ENCODE assay signal across 9 mouse cellular contexts in genomic region chr2:112380131-112380530, GRCm38 (mm10). TPM values are rescaled to one million over a fixed set of nuclear protein-coding genes. Genes with fewer than 3 reads are reported as not detected.
DNase-seq lines count a peak whose midpoint lies in the region; ATAC-seq lines count a peak whose summit lies in the region.
"Had no signal": no experiment of that assay in that cellular context is flagged by ENCODE, and none has a peak within 500 bp of the region (broad histone marks: within the 10 kb centered on the region; RNA-seq: fewer than 3 reads in every experiment).

No protein-coding gene starts in this region.

- no peaks in the 10 kb centered on the region for H3K9me3 ChIP-seq in forebrain, embryonic 11.5 days (ENCODE audit: control insufficient read depth, low read length)
- no peaks in the 10 kb centered on the region for H3K9me3 ChIP-seq in liver, embryonic 11.5 days (ENCODE audit: control insufficient read depth, low read length)

- peak; percentile 7 for DNase-seq in embryo, embryonic 10.5 days (ENCODE audit: low spot score)
- DNase-seq in embryo, embryonic 11 days: no peak
- peak; percentile 36 for DNase-seq in 3T3-L1 (ENCODE audit: low read depth, low spot score)
- no peak for DNase-seq in forebrain, embryonic 11.5 days (ENCODE audit: low spot score)
- no peak for DNase-seq in liver, embryonic 11.5 days (ENCODE audit: low spot score)
- no peak for DNase-seq in cerebellum, adult 9-11 months
- DNase-seq in yolk sac, embryonic 10.5 days (ENCODE audit: low spot score): no peak
- DNase-seq in spleen, postnatal 4 days (ENCODE audit: low spot score in 2 of 2): no peak
- DNase-seq: cerebellum, postnatal 25 days had no signal

- no peak for ATAC-seq in forebrain, embryonic 11.5 days (replicated peaks; ENCODE audit: low FRiP score)
- ATAC-seq in liver, embryonic 11.5 days (replicated peaks; ENCODE audit: low FRiP score): no peak

- WGBS in forebrain, embryonic 11.5 days: 56% methylated on average over 8 of the region's 8 CpGs
- WGBS in liver, embryonic 11.5 days: 40% methylated on average over 8 of the region's 8 CpGs

- H3K4me2 ChIP-seq in forebrain, embryonic 11.5 days (ENCODE audit: low read depth, low read length, severe bottlenecking): peak overlapping the region; percentile 50
- peak overlapping the region; percentile 77 for H3K4me2 ChIP-seq in liver, embryonic 11.5 days

- no peaks in the 10 kb centered on the region for H3K27me3 ChIP-seq in forebrain, embryonic 11.5 days (ENCODE audit: control insufficient read depth, insufficient read depth, low read length)
- H3K27me3 ChIP-seq in liver, embryonic 11.5 days (replicated peaks; ENCODE audit: control insufficient read depth, insufficient read depth, low read length): no peaks in the 10 kb centered on the region

- peak overlapping the region; percentile 94 for H3K9ac ChIP-seq in forebrain, embryonic 11.5 days (ENCODE audit: low read length)
- peak overlapping the region; percentile 85 for H3K9ac ChIP-seq in liver, embryonic 11.5 days (ENCODE audit: low read depth, low read length)

- H3K4me1 ChIP-seq in forebrain, embryonic 11.5 days (replicated peaks; ENCODE audit: control insufficient read depth, insufficient read depth, low read length): no peaks in the 10 kb centered on the region; the same call in 1 of the 2 replicates
- peaks cover 6% of the 10 kb centered on the region; the same call in 1 of the 2 replicates for H3K4me1 ChIP-seq in liver, embryonic 11.5 days (replicated peaks; ENCODE audit: control insufficient read depth, insufficient read depth, low read length)

- H3K27ac ChIP-seq in forebrain, embryonic 11.5 days (ENCODE audit: low read depth, low read length): no peak overlapping the region
- H3K27ac ChIP-seq in liver, embryonic 11.5 days (ENCODE audit: low read depth, low read length): no peak overlapping the region; the same call in 1 of the 2 replicates

- peak overlapping the region; percentile 93 for H3K4me3 ChIP-seq in forebrain, embryonic 11.5 days (ENCODE audit: low read depth, low read length)
- peak overlapping the region; percentile 85 for H3K4me3 ChIP-seq in liver, embryonic 11.5 days (ENCODE audit: low read depth, low read length)

- H3K36me3 ChIP-seq in forebrain, embryonic 11.5 days (ENCODE audit: control insufficient read depth, insufficient read depth, low read length): no peaks in the 10 kb centered on the region
- no peaks in the 10 kb centered on the region for H3K36me3 ChIP-seq in liver, embryonic 11.5 days (ENCODE audit: control insufficient read depth, insufficient read depth, low read length)

RNA-seq across cellular contexts. Expression of gene Katnbl1, which starts 1.1 kb away (rescaled TPM):
- polyA plus RNA-seq in forebrain, embryonic 11.5 days (2014; fragmentation: Nextera tagmentation; extraction: Ambion mirVana): 49.8 and 53.6 TPM in 2 replicates
- polyA plus RNA-seq in liver, embryonic 11.5 days (2014; fragmentation: Nextera tagmentation; extraction: Ambion mirVana): 38.5 and 47.1 TPM in 2 replicates

RNA-seq across cellular contexts. Expression of gene Emc4, which starts 12.3 kb away (rescaled TPM):
- polyA plus RNA-seq in forebrain, embryonic 11.5 days (2014; fragmentation: Nextera tagmentation; extraction: Ambion mirVana): 99.7 and 111 TPM in 2 replicates
- polyA plus RNA-seq in liver, embryonic 11.5 days (2014; fragmentation: Nextera tagmentation; extraction: Ambion mirVana): 82.2 and 84.8 TPM in 2 replicates

Comparison
In these comparisons a context has a peak if more than half of its experiments do, and no peak if none do; other contexts are left out.
1. DNase-seq: peak in embryo, embryonic 10.5 days (single experiment) and 3T3-L1 (single experiment); none in embryo, embryonic 11 days (single experiment), forebrain, embryonic 11.5 days (single experiment), liver, embryonic 11.5 days (single experiment), cerebellum, adult 9-11 months (single experiment), yolk sac, embryonic 10.5 days (single experiment) and spleen, postnatal 4 days (0 of 2).